Mouse (Mus musculus) MEL (cell line): Measurements from ENCODE around the gene Sparcl1. TPM values are rescaled to one million over a fixed set of nuclear protein-coding genes. Genes with fewer than 3 reads are reported as not detected.

Source experiments
- DNase-seq: peaks from one replicate; pipeline ENCODE4 v3.0.0; 2011; ENCODE audit warnings: low read depth, low spot score
- H3K27ac ChIP-seq: 2 replicates; pipeline ENCODE4 v1.5.1; 2012; ENCODE audit warnings: low read depth, mild to moderate bottlenecking, control low read depth, low read length, moderate library complexity; ENCODE audit not compliant: control insufficient read depth
- H3K27me3 ChIP-seq, 2 experiments: fragments of 150-350 bp in 1 of 2; sonication (generic) in 1 of 2; 2 replicates each; pipeline ENCODE4 v1.6.1; 2012; ENCODE audit warnings: low read length in 2 of 2, mild to moderate bottlenecking in 2 of 2, improper control_type of control experiment in 1 of 2, moderate library complexity in 1 of 2; ENCODE audit not compliant: insufficient read depth in 2 of 2, control insufficient read depth in 1 of 2
- H3K36me3 ChIP-seq, 2 experiments: 2 replicates each; pipeline ENCODE4 v1.6.1; 2012 to 2014; ENCODE audit warnings: low read length in 2 of 2, improper control_type of control experiment in 1 of 2, inconsistent platforms in 1 of 2, mild to moderate bottlenecking in 1 of 2; ENCODE audit not compliant: insufficient read depth in 2 of 2, control insufficient read depth in 1 of 2
- H3K4me1 ChIP-seq, 2 experiments: fragments of 150-350 bp in 1 of 2; sonication (generic) in 1 of 2; 2 replicates each; pipeline ENCODE4 v1.6.1; 2012; ENCODE audit warnings: low read length in 2 of 2, improper control_type of control experiment in 1 of 2, mild to moderate bottlenecking in 1 of 2; ENCODE audit not compliant: insufficient read depth in 2 of 2, control insufficient read depth in 1 of 2
- H3K4me3 ChIP-seq, 2 experiments: fragments of 150-350 bp in 1 of 2; sonication (generic) in 1 of 2; 2 replicates each; pipeline ENCODE4 v1.5.1; 2012; ENCODE audit warnings: low read depth in 2 of 2, low read length in 2 of 2, mild to moderate bottlenecking in 2 of 2, moderate library complexity in 2 of 2, control low read depth in 1 of 2, improper control_type of control experiment in 1 of 2; ENCODE audit not compliant: control insufficient read depth in 1 of 2, insufficient read depth in 1 of 2
- H3K79me2 ChIP-seq: 2 replicates; pipeline ENCODE4 v1.6.1; 2012; ENCODE audit warnings: mild to moderate bottlenecking, low read length, moderate library complexity; ENCODE audit not compliant: control insufficient read depth, poor library complexity, insufficient read depth
- H3K9ac ChIP-seq: 2 replicates; pipeline ENCODE4 v1.6.1; 2012; ENCODE audit warnings: low read depth, mild to moderate bottlenecking, control low read depth, low read length, moderate library complexity; ENCODE audit not compliant: control insufficient read depth, poor library complexity, severe bottlenecking
- H3K9me3 ChIP-seq: fragments of 150-350 bp; sonication (generic); replicated peaks from 2 replicates; pipeline ENCODE4 v1.6.1; 2012; ENCODE audit warnings: mild to moderate bottlenecking, low read length, improper control_type of control experiment, moderate library complexity; ENCODE audit not compliant: insufficient read depth
- CHD1 ChIP-seq: IDR thresholded peaks from 2 replicates; pipeline ENCODE4 v1.6.1; 2012; ENCODE audit warnings: low read depth, mild to moderate bottlenecking, inconsistent platforms, low read length, improper control_type of control experiment
- CHD2 ChIP-seq: IDR thresholded peaks from 2 replicates; pipeline ENCODE4 v1.6.1; 2011; ENCODE audit warnings: low read length, improper control_type of control experiment
- CTCF ChIP-seq, 3 experiments: IDR thresholded peaks in 2 of 3; conservative IDR thresholded peaks in 1 of 3; 2 replicates each; pipeline ENCODE4 v1.5.1; 2011 to 2012; ENCODE audit warnings: low read length in 3 of 3, low read depth in 2 of 3, mild to moderate bottlenecking in 2 of 3, improper control_type of control experiment in 1 of 3, inconsistent platforms in 1 of 3, mixed read lengths in 1 of 3, moderate library complexity in 1 of 3; ENCODE audit not compliant: control insufficient read depth in 1 of 3, insufficient read depth in 1 of 3, poor library complexity in 1 of 3, severe bottlenecking in 1 of 3
- E2F4 ChIP-seq: IDR thresholded peaks from 2 replicates; pipeline ENCODE4 v1.6.1; 2011; ENCODE audit warnings: low read depth, low read length, improper control_type of control experiment, borderline replicate concordance
- ELF1 ChIP-seq: IDR thresholded peaks from 2 replicates; pipeline ENCODE4 v1.6.1; 2014; ENCODE audit warnings: low read depth, mild to moderate bottlenecking, inconsistent platforms, low read length, improper control_type of control experiment, moderate library complexity
- HCFC1 ChIP-seq: IDR thresholded peaks from 2 replicates; pipeline ENCODE4 v1.6.1; 2012; ENCODE audit warnings: low read depth, mild to moderate bottlenecking, inconsistent platforms, low read length, improper control_type of control experiment, moderate library complexity
- MAX ChIP-seq: IDR thresholded peaks from 2 replicates; pipeline ENCODE4 v1.6.1; 2011; ENCODE audit warnings: low read length, improper control_type of control experiment
- MAZ ChIP-seq: IDR thresholded peaks from 2 replicates; pipeline ENCODE4 v1.6.1; 2012; ENCODE audit warnings: low read depth, mild to moderate bottlenecking, inconsistent platforms, low read length, improper control_type of control experiment
- MXI1 ChIP-seq: IDR thresholded peaks from 2 replicates; pipeline ENCODE4 v1.6.1; 2011; ENCODE audit warnings: mild to moderate bottlenecking, low read depth, low read length, improper control_type of control experiment
- MYB ChIP-seq: IDR thresholded peaks from 2 replicates; pipeline ENCODE4 v1.6.1; 2011; ENCODE audit warnings: mild to moderate bottlenecking, low read depth, low read length, improper control_type of control experiment
- NELFE ChIP-seq: IDR thresholded peaks from 2 replicates; pipeline ENCODE4 v1.6.1; 2011; ENCODE audit warnings: low read depth, low read length, improper control_type of control experiment
- POLR2AphosphoS5 ChIP-seq: IDR thresholded peaks from 2 replicates; pipeline ENCODE4 v1.6.1; 2012; ENCODE audit warnings: low read depth, borderline replicate concordance, mild to moderate bottlenecking, inconsistent platforms, low read length, moderate library complexity, mixed read lengths
- RAD21 ChIP-seq: IDR thresholded peaks from 2 replicates; pipeline ENCODE4 v1.6.1; 2011; ENCODE audit warnings: mild to moderate bottlenecking, low read depth, low read length, improper control_type of control experiment
- RCOR1 ChIP-seq: IDR thresholded peaks from 2 replicates; pipeline ENCODE4 v1.6.1; 2012; ENCODE audit warnings: low read depth, mild to moderate bottlenecking, inconsistent platforms, low read length, improper control_type of control experiment
- SMC3 ChIP-seq: IDR thresholded peaks from 2 replicates; pipeline ENCODE4 v1.6.1; 2011; ENCODE audit warnings: low read depth, low read length, improper control_type of control experiment
- TAL1 ChIP-seq: IDR thresholded peaks from 2 replicates; pipeline ENCODE4 v1.6.1; 2012; ENCODE audit warnings: mild to moderate bottlenecking, inconsistent platforms, low read length, moderate library complexity, mixed read lengths
- TCF12 ChIP-seq: IDR thresholded peaks from 2 replicates; pipeline ENCODE4 v1.6.1; 2014; ENCODE audit warnings: low read depth, mild to moderate bottlenecking, inconsistent platforms, low read length, improper control_type of control experiment, moderate library complexity
- USF1 ChIP-seq: IDR thresholded peaks from 2 replicates; pipeline ENCODE4 v1.6.1; 2014; ENCODE audit warnings: low read depth, mild to moderate bottlenecking, inconsistent platforms, low read length, improper control_type of control experiment, moderate library complexity
- USF2 ChIP-seq, 2 experiments: IDR thresholded peaks; 2 replicates each; pipeline ENCODE4 v1.6.1; 2011 to 2012; ENCODE audit warnings: improper control_type of control experiment in 2 of 2, low read length in 2 of 2, borderline replicate concordance in 1 of 2, inconsistent platforms in 1 of 2, low read depth in 1 of 2, mild to moderate bottlenecking in 1 of 2; ENCODE audit not compliant: insufficient read depth in 1 of 2
- ZMIZ1 ChIP-seq: IDR thresholded peaks from 2 replicates; pipeline ENCODE4 v1.6.1; 2012; ENCODE audit warnings: low read depth, mild to moderate bottlenecking, inconsistent platforms, low read length, improper control_type of control experiment, moderate library complexity
- ZNF384 ChIP-seq: IDR thresholded peaks from 2 replicates; pipeline ENCODE4 v1.6.1; 2012; ENCODE audit warnings: low read depth, mild to moderate bottlenecking, inconsistent platforms, low read length, improper control_type of control experiment
- polyA plus RNA-seq, 2 experiments: library from polyadenylated mRNA; stranded (reverse) in 1 of 2; unstranded in 1 of 2; fragments of >175 nt in 1 of 2; fragments of >200 nt in 1 of 2; gene quantifications; 2 replicates each; pipeline versions ENCODE4 v1.2.1 to v1.2.4; 2012; ENCODE audit warnings: low replicate concordance in 2 of 2, low read depth in 1 of 2; ENCODE audit not compliant: insufficient read length in 2 of 2, insufficient read depth in 1 of 2, missing spikeins in 1 of 2
- total RNA-seq: library from RNA; depleted of rRNA; stranded (reverse); fragments of 300-350 nt; gene quantifications from 2 replicates; pipeline ENCODE4 v1.2.3, GENCODE M21; 2012

Gene Sparcl1
- total and polyA plus RNA-seq, 3 experiments, result not detected

- Histone ChIP-seq H3K4me1 (no peaks in the 10 kb centered on the region), H3K4me3 (no peak overlapping the region), H3K9ac (no peak overlapping the region), H3K79me2 (no peaks in the 10 kb centered on the region), H3K9me3 (no peaks in the 10 kb centered on the region), H3K27me3 (no peaks in the 10 kb centered on the region; a peak in 1 of 4 replicates), H3K27ac (no peak overlapping the region), H3K36me3 (no peaks in the 10 kb centered on the region)
- peak; percentile 23 for DNase-seq
- TF ChIP-seq CHD2 (no peak), CHD1 (no peak), USF1 (no peak), USF2 (IDR thresholded peaks at IDR 0.05; ENCODE audit: borderline replicate concordance in 1 of 2, insufficient read depth in 1 of 2, low read depth in 1 of 2, low read length in 2 of 2) (no peak), SMC3 (peak; percentile 41), MYB (no peak), ZMIZ1 (no peak), CTCF (IDR thresholded peaks at IDR 0.05 in 2 of 3, conservative IDR thresholded peaks at IDR 0.05 in 1 of 3; ENCODE audit: control insufficient read depth in 1 of 3, insufficient read depth in 1 of 3, low read depth in 2 of 3, low read length in 3 of 3, poor library complexity in 1 of 3, severe bottlenecking in 1 of 3) (peak in 2 of 3 experiments; percentile 31 to 44; a peak in 4 of 6 replicates), RAD21 (peak; percentile 29)
Observed at GRCm38 (mm10) chr5:104131544-104131943, 18.0 kb upstream of the Sparcl1 start.

- TF ChIP-seq TAL1 (no peak), HCFC1 (no peak), MAX (no peak), MXI1 (no peak), USF2 (IDR thresholded peaks at IDR 0.05; ENCODE audit: borderline replicate concordance in 1 of 2, insufficient read depth in 1 of 2, low read depth in 1 of 2, low read length in 2 of 2) (no peak), ELF1 (no peak), NELFE (no peak), E2F4 (no peak), MYB (no peak), TCF12 (no peak), RCOR1 (no peak), ZNF384 (no peak), MAZ (no peak), POLR2AphosphoS5 (no peak), ZMIZ1 (no peak)
- Histone ChIP-seq H3K4me3 (no peak overlapping the region), H3K4me1 (no peaks in the 10 kb centered on the region), H3K9ac (no peak overlapping the region), H3K27ac (no peak overlapping the region), H3K9me3 (no peaks in the 10 kb centered on the region), H3K79me2 (no peaks in the 10 kb centered on the region), H3K27me3 (no peaks in the 10 kb centered on the region; a peak in 1 of 4 replicates), H3K36me3 (no peaks in the 10 kb centered on the region)
- DNase-seq, result no peak
Observed at GRCm38 (mm10) chr5:104130891-104131290, 17.4 kb upstream of the Sparcl1 start.
